Mouse (Mus musculus): ENCODE data around the gene Lmo1. TPM values are rescaled to one million over a fixed set of nuclear protein-coding genes. Genes with fewer than 3 reads are reported as not detected.
A peak's percentile ranks its signal among the peaks of the same experiment; 100 is the strongest.
"Not testable (repeated sequence)": the region's sequence is repeated elsewhere in the genome, so short reads cannot be mapped to it uniquely, and the experiment has no call there.

Lmo1 gene
- total RNA-seq, 2 experiments from 2014 or later, result 2.3 TPM

DNA sequence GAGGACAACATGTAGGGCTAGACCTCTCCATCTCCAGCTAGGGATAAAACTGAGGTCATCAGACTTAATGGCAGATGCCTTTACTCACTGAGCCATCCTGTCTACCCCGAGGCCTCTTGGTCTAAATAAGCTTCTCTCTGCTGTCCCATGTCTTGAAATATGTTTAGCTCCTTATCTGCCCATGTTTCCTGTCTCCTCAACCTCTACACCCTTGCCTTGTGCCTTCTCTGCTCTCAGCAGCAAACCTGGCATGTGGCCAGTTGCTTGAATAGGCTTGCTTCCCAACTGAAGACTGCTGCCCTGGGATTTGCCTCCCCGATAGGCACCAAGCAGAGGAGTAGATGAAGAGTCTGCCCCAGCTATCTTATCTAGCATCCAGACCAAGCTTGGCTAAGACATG lies 43.4 kb downstream of the Lmo1 start:
- Histone ChIP-seq H3K27ac (no peak overlapping the region), H3K4me3 (no peak overlapping the region)
- no peak for TF ChIP-seq CTCF (IDR thresholded peaks at IDR 0.05)
- intact Hi-C loops (cut with DNase I), result loop anchor here (10.0 kb wide), 1 partner anchor 123 kb away; no protein-coding TSS in a partner anchor
- no peak for DNase-seq

DNA sequence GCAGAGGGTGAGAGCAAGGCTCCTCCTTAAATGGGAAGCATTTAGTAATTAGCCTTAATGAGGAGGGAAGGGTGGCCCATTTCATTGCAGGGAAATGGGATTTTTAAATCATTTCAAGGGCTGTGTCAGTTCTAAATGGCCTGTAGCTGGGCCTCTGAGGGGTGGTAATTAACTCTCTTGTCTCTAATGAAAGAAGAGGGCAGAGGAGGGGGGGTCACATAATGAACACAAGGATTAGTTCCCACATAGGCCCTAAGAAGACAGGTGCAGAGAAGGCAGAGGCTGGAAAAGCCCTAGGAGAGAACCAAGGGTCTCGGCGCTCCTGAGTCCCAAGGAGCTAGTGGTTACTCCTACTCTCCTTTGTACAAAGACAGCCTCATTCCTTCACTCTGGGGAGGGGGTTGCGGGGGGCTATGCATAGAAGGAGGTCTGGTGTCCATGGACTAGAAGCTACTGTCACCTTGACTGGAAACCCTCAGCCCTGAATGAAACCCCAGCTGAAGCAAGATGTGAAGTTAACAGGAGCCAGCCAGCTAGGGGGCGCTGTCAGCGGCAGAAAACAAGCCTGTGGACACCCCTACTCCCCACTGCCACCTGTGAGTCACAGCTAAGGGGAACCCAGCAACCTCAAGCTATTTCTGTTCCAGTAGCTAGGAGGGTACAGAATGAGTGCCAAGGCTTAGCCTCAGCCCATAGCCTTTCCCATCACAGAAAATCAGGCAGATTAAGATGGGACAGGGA lies 44.9 kb downstream of the Lmo1 start:
- no peak for DNase-seq
- TF ChIP-seq CTCF (IDR thresholded peaks at IDR 0.05), result no peak; the same call in 1 of the 2 replicates
- Histone ChIP-seq H3K27ac (no peak overlapping the region), H3K4me3 (no peak overlapping the region)
- intact Hi-C loops (cut with DNase I), result loop anchor here (10.0 kb wide), 1 partner anchor 125 kb away; no protein-coding TSS in a partner anchor

DNA sequence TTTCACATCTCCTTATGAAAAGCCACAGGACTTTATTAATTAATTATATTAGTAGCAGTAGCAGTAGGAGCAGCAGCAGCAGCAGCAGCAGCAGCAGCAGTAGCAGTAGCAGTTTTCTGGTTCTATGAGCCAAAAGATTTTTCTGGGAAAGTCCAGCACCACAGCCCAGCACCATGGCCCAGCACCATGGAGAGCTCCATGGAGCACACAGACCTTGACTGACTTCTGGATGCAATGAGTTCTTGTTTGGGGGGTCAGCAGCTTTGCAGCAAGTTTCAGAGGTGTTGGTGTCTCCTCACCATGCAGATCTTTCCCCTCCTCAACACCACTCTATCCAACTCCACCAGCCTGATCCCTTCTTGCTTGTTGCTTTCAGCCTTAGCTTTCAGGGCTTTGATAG lies 45.6 kb downstream of the Lmo1 start:
- TF ChIP-seq CTCF (IDR thresholded peaks at IDR 0.05), result no peak
- no peak for DNase-seq
- intact Hi-C loops (cut with DNase I), result no loop called here
- no peak overlapping the region for H3K27ac ChIP-seq
- no peak overlapping the region for H3K4me3 ChIP-seq

DNA sequence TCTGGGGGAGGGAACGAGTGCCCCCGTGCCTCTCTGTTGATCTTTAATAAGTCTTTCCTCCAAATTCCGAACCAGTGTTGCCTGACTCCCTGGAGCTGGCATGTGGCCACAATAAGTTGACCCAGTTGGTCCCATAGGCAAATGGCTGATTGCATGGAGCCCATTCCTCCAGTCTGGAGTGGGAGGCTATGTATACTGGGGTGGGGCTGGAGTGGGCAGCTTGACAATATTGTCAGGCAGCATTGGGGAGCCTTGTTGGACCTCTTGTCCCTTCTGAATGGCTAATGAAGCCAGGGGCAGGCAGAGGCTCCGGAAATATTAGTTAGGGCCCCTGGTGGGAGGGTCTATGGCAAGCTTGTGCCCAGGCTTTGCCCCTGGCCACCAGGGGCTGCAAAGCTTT lies 59.1 kb downstream of the Lmo1 start:
- no peak for DNase-seq
- Histone ChIP-seq H3K27ac (no peak overlapping the region), H3K4me3 (no peak overlapping the region)
- no peak for TF ChIP-seq CTCF (IDR thresholded peaks at IDR 0.05)
- intact Hi-C loops (cut with DNase I), result no loop called here

DNA sequence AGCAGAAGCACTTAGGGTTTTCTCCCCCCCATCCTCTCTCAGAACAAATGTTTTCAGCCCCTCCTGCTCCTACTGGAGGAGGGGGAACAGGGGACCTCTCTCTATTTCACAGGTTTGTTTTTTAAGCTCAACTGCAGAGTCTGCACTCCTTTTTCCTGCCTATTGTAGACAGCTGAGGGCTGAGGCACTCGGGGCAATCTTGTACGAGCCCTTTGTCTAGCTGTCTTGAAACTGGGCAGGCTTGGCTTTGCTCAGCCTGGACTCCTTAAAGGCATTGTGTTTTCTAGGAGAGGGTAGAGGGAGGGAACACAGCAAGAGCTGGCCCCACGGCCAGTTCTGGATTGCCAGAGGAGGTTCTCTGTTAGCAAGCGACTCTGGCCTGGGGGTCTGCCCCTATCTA lies 59.5 kb downstream of the Lmo1 start:
- intact Hi-C loops (cut with DNase I); DNase-seq; H3K4me3 ChIP-seq; H3K27ac ChIP-seq: not testable (repeated sequence)

DNA sequence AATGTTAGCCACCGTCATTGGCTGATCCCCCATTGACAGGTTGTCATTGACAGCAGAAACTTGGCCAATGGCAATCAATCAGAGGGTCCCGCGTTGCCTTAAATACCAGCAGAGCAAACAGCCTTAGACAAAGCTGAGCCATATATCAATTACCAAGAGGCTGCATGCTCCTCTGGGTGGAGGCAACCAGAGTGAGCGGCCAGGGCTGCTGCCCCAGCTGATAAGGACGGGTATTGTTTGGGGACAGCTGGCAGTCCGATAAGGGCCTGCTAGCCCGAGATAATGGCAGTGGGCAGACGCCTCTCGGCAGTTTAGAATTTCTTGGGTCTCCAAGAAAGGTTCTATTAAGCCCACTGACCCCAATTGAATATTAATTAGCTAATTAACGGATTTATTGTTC lies 60.1 kb downstream of the Lmo1 start:
- no peak for DNase-seq
- Histone ChIP-seq H3K4me3 (no peak overlapping the region), H3K27ac (no peak overlapping the region)
- no peak for TF ChIP-seq CTCF (IDR thresholded peaks at IDR 0.05)
- intact Hi-C loops (cut with DNase I), result no loop called here

DNA sequence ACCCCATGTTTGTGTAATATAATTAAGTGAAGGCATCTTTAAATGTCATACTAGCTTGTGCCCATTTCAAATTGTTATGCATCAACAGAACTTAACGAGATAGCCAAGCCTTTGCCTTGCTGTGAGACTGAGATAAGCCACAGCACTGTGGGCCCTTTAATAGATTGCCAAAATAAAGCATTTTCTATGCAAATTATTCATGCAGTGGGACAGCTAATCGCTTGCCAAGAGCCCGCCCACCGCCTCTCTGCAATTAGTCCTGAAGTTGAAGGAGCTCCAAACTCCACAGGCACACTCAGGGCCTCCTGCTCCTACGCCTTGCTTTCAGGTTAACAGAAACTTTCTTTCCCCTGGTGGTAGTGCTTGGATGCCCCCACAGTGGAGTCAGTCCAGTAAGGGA lies 64.0 kb downstream of the Lmo1 start:
- TF ChIP-seq CTCF (IDR thresholded peaks at IDR 0.05), result no peak
- H3K27ac ChIP-seq, result no peak overlapping the region
- DNase-seq, result no peak
- intact Hi-C loops (cut with DNase I), result no loop called here
- H3K4me3 ChIP-seq, result no peak overlapping the region

DNA sequence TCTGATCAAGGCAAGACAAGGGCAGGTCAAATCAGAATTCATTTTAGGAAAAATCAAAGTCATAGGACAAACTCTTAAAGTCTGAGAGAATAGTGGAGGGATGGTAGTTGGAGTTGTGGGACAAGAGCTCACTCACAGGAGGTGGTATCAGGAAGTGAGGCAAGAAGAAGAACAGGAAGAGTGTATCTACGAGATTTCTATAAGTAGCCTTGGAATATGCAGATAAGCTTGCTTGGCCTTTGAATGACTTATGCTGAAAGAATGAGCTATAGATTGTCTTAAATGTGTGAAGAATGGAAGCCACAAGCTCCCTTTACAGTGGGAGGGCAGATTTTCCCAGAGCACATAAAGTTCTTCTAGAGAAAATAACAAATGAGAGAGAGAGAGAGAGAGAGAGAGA lies 70.1 kb downstream of the Lmo1 start:
- no peak for DNase-seq
- no peak for TF ChIP-seq CTCF (IDR thresholded peaks at IDR 0.05)
- intact Hi-C loops (cut with DNase I), result no loop called here
- H3K4me3 ChIP-seq, result no peak overlapping the region
- no peak overlapping the region for H3K27ac ChIP-seq

DNA sequence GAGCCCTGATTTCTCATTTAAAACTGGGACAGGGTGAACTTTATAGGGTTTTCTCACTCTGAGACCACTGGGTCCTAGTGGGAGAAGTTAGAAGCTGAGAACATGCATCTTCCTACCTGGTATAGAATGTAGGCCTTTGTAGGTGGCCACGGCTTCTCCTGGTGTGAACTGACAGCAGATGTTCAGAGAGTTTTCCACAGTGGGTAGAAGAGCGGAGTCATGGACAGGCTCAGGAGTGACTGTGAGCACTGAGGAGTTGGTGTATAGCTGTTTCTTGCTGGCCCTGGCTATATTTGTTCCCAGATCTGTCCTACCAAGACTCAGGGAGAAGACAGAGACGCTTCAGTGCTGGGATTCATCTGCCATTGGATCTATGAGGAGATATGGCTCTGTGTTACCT lies 73.8 kb downstream of the Lmo1 start:
- H3K4me3 ChIP-seq, result no peak overlapping the region
- intact Hi-C loops (cut with DNase I), result no loop called here
- TF ChIP-seq CTCF (IDR thresholded peaks at IDR 0.05), result no peak
- no peak for DNase-seq
- no peak overlapping the region for H3K27ac ChIP-seq

DNA sequence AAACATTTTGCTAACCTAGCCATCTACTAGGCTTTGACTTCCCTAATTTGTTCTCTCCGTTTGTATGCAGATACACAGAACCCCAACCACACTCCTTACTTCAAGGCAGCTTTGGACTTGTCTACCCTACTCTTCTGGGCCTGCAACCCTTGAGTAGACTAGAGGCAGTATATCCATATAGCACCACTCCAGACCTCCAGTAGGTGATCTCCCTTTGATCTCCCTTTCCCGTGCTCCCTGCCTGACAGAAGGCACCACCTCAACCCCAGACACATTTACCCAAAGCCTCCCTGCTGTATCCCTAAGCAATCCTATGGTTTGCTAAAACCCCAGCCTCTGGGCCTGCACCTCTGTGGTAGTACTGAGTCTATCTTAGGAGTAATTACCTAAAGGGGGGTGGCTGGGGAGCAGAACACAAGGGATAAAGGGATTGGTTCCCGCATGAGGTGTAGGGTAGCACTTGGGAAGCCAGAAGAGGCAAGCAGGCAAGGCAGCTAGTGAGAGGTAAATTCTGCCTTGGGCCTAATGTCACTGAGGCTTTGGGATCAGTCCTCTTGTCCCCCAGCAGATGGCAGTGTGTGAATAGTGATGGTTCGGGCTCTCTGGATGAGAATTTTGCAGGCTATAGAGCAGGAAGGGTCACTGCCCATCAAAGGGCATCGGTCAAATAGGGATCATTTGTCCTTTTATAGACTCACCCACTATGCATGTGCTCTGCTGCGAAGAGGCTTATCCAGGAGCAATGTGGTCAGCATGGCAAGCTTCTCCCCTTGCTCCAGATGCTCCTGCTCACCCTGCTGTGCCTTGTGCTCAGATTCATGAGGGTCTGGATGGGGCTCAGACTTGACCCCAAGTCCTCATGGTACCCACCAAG lies 76.6 kb downstream of the Lmo1 start:
- H3K4me3 ChIP-seq, result no peak overlapping the region
- peak; percentile 58 for TF ChIP-seq CTCF (IDR thresholded peaks at IDR 0.05)
- no peak for DNase-seq
- intact Hi-C loops (cut with DNase I), result no loop called here
- no peak overlapping the region for H3K27ac ChIP-seq

DNA sequence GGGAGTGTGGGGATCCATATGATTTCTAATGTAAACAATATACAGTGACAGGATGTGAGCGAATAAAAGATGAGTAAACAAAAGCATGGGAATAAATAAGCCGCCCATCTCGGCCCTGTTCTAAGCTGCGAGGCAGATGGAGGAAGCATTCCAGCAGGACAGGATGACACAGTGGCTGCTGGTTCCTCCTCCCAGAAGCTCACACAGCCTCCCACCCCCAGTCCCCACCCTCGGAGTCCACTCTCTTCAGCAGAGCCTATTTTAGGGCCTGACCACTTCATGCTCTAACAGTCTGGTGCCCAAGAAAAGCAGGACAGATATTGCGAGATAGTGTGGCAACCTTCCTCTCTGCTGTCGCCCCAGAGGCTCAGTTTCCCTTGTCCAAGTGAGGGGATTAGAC lies 77.8 kb downstream of the Lmo1 start:
- H3K27ac ChIP-seq, result no peak overlapping the region
- TF ChIP-seq CTCF (IDR thresholded peaks at IDR 0.05), result no peak
- no peak overlapping the region for H3K4me3 ChIP-seq
- DNase-seq, result no peak
- intact Hi-C loops (cut with DNase I), result no loop called here

DNA sequence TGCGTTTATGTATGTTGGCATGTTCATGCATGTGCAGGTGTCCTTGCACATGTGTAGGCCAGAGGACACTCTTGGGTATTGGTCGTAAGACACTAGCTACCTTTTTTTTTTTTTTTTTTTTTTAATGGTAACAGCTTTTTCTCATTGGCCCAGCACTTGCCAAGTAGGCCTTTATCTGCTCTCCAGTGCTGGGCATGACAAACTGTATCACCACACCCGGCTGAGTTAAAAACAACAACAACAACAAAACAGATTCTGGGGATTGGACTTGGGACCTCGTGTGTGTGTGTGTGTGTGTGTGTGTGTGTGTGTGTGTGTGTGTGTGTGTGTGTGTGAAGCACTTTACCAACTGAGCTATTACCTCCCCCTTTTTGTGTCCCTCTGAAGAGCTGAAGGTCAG lies 78.4 kb downstream of the Lmo1 start:
- no peak for TF ChIP-seq CTCF (IDR thresholded peaks at IDR 0.05)
- intact Hi-C loops (cut with DNase I), result no loop called here
- no peak overlapping the region for H3K4me3 ChIP-seq
- no peak for DNase-seq
- H3K27ac ChIP-seq, result no peak overlapping the region

DNA sequence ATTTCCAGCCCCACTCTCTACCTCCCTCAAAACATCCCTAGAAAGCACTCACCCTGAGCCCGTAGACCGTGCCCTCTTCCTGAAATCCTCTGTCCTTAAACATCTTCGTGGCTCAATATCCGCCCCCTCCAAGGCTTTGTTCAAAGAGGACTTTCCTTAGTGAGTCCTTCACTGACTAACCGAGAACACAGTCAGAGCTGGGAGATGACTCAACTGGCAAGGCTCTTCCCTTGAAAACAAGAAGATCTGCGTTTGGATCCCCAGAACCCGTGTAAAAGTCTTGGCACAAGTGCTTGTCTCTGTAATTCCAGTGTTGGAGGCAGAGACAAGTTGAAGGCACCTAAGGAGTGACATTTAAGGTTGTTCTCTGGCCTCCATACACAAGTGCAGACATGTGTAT lies 80.7 kb downstream of the Lmo1 start:
- no peak for DNase-seq
- H3K27ac ChIP-seq, result no peak overlapping the region
- H3K4me3 ChIP-seq, result no peak overlapping the region
- no peak for TF ChIP-seq CTCF (IDR thresholded peaks at IDR 0.05)
- intact Hi-C loops (cut with DNase I), result no loop called here

DNA sequence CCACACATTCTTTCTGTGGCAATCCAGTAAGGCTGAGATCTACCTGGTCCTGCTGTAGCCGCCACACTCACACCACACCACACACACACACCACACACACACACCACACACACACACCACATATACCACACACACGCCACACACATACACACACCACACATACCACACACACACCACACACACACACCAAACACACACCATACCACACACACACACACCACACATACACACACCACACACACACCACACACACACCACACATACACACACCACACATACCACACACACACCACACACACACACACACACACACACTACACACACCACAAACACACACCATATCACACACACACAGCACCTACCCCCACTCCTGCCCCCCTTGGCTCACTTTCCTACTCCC lies 83.7 kb downstream of the Lmo1 start:
- H3K4me3 ChIP-seq; intact Hi-C loops (cut with DNase I); H3K27ac ChIP-seq; DNase-seq: not testable (repeated sequence)

Other genes with a start within 250 kb of the Lmo1 start
- gene Nlrp10, start 245.0 kb downstream of the Lmo1 start, total RNA-seq (2021), result 1 to 10 TPM; 2.3 to 2.5 TPM
- gene Eif3f, start 240.8 kb downstream of the Lmo1 start, total RNA-seq (2021), result 100 to 1,000 TPM; 122 to 125 TPM
- under 1 TPM; 0.41 to 0.67 TPM for gene Tub, start 224.9 kb downstream of the Lmo1 start, total RNA-seq (2021)
- gene Ric3, start 91.9 kb downstream of the Lmo1 start, total RNA-seq (2021), result 1 to 10 TPM; 1.7 to 2.1 TPM

All from gastrocnemius, adult 2 months (tissue).